In genomic region chr1:87852892-87853600, GRCm38 (mm10) we compare ENCODE assay signal across 8 mouse cellular contexts. TPM values are rescaled to one million over a fixed set of nuclear protein-coding genes. Genes with fewer than 3 reads are reported as not detected.
DNase-seq lines count a peak whose midpoint lies in the region; ATAC-seq and TF ChIP-seq lines count a peak whose summit lies in the region.

Dgkd (plus strand) TSS chr1:87853287.

- peak; percentile 68 for ATAC-seq in inflammation-experienced regulatory T-cells, adult 6 months

- peak; percentile 64 for DNase-seq in layer of hippocampus, adult 11-12 months (ENCODE audit: low spot score)
- no peak for DNase-seq in layer of hippocampus, adult 9-10 months (ENCODE audit: low spot score)
- DNase-seq in gastrocnemius, postnatal 25 days = peak; percentile 80
- DNase-seq in left cerebral cortex, postnatal 36 days (ENCODE audit: low spot score in 2 of 2) = peak; percentile 45 to 75
- DNase-seq in mesoderm, embryonic 11.5 days (ENCODE audit: low read depth, low spot score) = peak; percentile 86
- peak; percentile 12 to 36 for DNase-seq in right cerebral cortex, postnatal 36 days (ENCODE audit: low spot score in 2 of 2)

- peak within 1 kb of the TSS; percentile 93 for H3K4me3 ChIP-seq in cortical plate, adult 2 months (ENCODE audit: insufficient read depth, low read length)

- peak within 1 kb of the TSS; percentile 80 for H3K27ac ChIP-seq in cortical plate, adult 2 months (ENCODE audit: insufficient read depth, low read length)

- no peak for TF ChIP-seq POLR2A in cortical plate, adult 2 months (IDR thresholded peaks at IDR 0.05; ENCODE audit: extremely low read depth, insufficient read depth, low read length)

- intact Hi-C loops in left cerebral cortex, postnatal 36 days (cut with DNase I) = loop anchor here (5.0 kb wide), 2 partner anchors 59 to 66 kb away; no protein-coding TSS in a partner anchor

- no peak for TF ChIP-seq CTCF in cortical plate, adult 2 months (IDR thresholded peaks at IDR 0.05; ENCODE audit: extremely low read depth, insufficient read depth, low read length)

- peaks cover 11% of the 10 kb centered on the region for H3K4me1 ChIP-seq in cortical plate, adult 2 months (ENCODE audit: control insufficient read depth, insufficient read depth, low read length)

RNA-seq across cellular contexts. Expression of gene Dgkd, which starts in this region (rescaled TPM):
- 53.3 and 61.4 TPM in 2 replicates for polyA plus RNA-seq in cortical plate, adult 2 months (2012; rRNA removed)
- total RNA-seq in gastrocnemius, postnatal 25 days (2021) = 10 to 100 TPM; 28.5 to 34.6 TPM
- polyA plus RNA-seq in inflammation-experienced regulatory T-cells, adult 6 months (2017; shearing (Covaris generic)) = 10 to 100 TPM; 19.3 to 35.5 (median 34.2) TPM
- total RNA-seq in left cerebral cortex, postnatal 36 days (2021) = 100 to 1,000 TPM in 1 of 2 experiments, 10 to 100 TPM in 1; 88.0 to 122 TPM
